Mouse (Mus musculus) testis, postnatal 14 days (tissue): Measurements from ENCODE around the gene Olfr263.
A peak's percentile ranks its signal among the peaks of the same experiment; 100 is the strongest.
"Not testable (repeated sequence)": the region's sequence is repeated elsewhere in the genome, so short reads cannot be mapped to it uniquely, and the experiment has no call there.

Source experiments
- DNase-seq: peaks from one replicate; pipeline ENCODE4 v3.0.0; 2021; ENCODE audit warnings: low spot score

Gene Olfr263

GRCm38 (mm10) chr13:21129339-21129738, at the start of gene Olfr263:
Olfr263 (plus strand) TSS chr13:21129639.
- not testable (repeated sequence) for DNase-seq

GRCm38 (mm10) chr13:21082686-21083085, 46.8 kb upstream of the Olfr263 start:
- DNase-seq, result no peak

- no peak for DNase-seq
Observed at GRCm38 (mm10) chr13:21109759-21110158, 19.7 kb upstream of the Olfr263 start.

GRCm38 (mm10) chr13:21110441-21110840, 19.0 kb upstream of the Olfr263 start:
- DNase-seq, result no peak

- DNase-seq, result not testable (repeated sequence)
Observed at GRCm38 (mm10) chr13:21111183-21111582, 18.3 kb upstream of the Olfr263 start, which contains the start of gene Olfr1369-ps1. Olfr1369-ps1 (plus strand) TSS chr13:21111483.

GRCm38 (mm10) chr13:21114121-21114520, 15.3 kb upstream of the Olfr263 start:
- DNase-seq, result no peak

GRCm38 (mm10) chr13:21142421-21142820, 13.0 kb downstream of the Olfr263 start:
- no peak for DNase-seq

- DNase-seq, result no peak
Observed at GRCm38 (mm10) chr13:21145767-21146166, 16.3 kb downstream of the Olfr263 start, which contains the start of gene Olfr1368. Olfr1368 (minus strand) TSS chr13:21145867.

- no peak for DNase-seq
Observed at GRCm38 (mm10) chr13:21155888-21156287, 26.4 kb downstream of the Olfr263 start.

GRCm38 (mm10) chr13:21158071-21158470, 28.6 kb downstream of the Olfr263 start:
- no peak for DNase-seq

GRCm38 (mm10) chr13:21158785-21159474, 29.5 kb downstream of the Olfr263 start:
- peak; percentile 76 for DNase-seq

GRCm38 (mm10) chr13:21159475-21159819, 30.0 kb downstream of the Olfr263 start:
- no peak for DNase-seq

- no peak for DNase-seq
Observed at GRCm38 (mm10) chr13:21160041-21160511, 30.6 kb downstream of the Olfr263 start.

GRCm38 (mm10) chr13:21160657-21161590, 31.5 kb downstream of the Olfr263 start:
- peak; percentile 80 for DNase-seq

GRCm38 (mm10) chr13:21161591-21161990, 32.2 kb downstream of the Olfr263 start:
- no peak for DNase-seq

GRCm38 (mm10) chr13:21162591-21162990, 33.2 kb downstream of the Olfr263 start:
- DNase-seq, result no peak

- DNase-seq, result peak; percentile 60
Observed at GRCm38 (mm10) chr13:21166936-21167909, 37.8 kb downstream of the Olfr263 start.

GRCm38 (mm10) chr13:21167910-21168300, 38.5 kb downstream of the Olfr263 start:
- DNase-seq, result no peak

GRCm38 (mm10) chr13:21168371-21169011, 39.1 kb downstream of the Olfr263 start:
- DNase-seq, result no peak

- no peak for DNase-seq
Observed at GRCm38 (mm10) chr13:21169121-21169656, 39.8 kb downstream of the Olfr263 start.
